Mouse (Mus musculus) hindlimb bud, embryonic 11.5 days (tissue): Measurements from ENCODE around the gene Ino80b.

Source experiments
- DNase-seq: peaks from one replicate; pipeline ENCODE4 v3.0.0-alpha.2; 2012; ENCODE audit warnings: low read depth, low spot score; ENCODE audit errors: extremely low spot score

The Ino80b gene

GRCm38 (mm10) chr6:83087205-83087925 lies 37.9 kb downstream of the Ino80b start:
- DNase-seq, result no peak

- no peak for DNase-seq
Observed at GRCm38 (mm10) chr6:83086121-83087035, 38.9 kb downstream of the Ino80b start, which contains the start of gene Lbx2. Lbx2 (plus strand) TSS chr6:83086367.

GRCm38 (mm10) chr6:83084477-83084876 lies 40.8 kb downstream of the Ino80b start:
- no peak for DNase-seq

- no peak for DNase-seq
Observed at GRCm38 (mm10) chr6:83083497-83083896, 41.7 kb downstream of the Ino80b start.

GRCm38 (mm10) chr6:83080210-83080609 lies 45.0 kb downstream of the Ino80b start:
- no peak for DNase-seq

GRCm38 (mm10) chr6:83078324-83078858 lies 46.8 kb downstream of the Ino80b start:
- peak; percentile 96 for DNase-seq

GRCm38 (mm10) chr6:83077630-83078323 lies 47.5 kb downstream of the Ino80b start, which contains the start of gene Pcgf1:
Pcgf1 (plus strand) TSS chr6:83077869.
- DNase-seq, result no peak

- no peak for DNase-seq
Observed at GRCm38 (mm10) chr6:83074979-83075378, 50.3 kb downstream of the Ino80b start.
